Mouse (Mus musculus) hindbrain, postnatal 0 days (tissue): ENCODE data around the gene Pus1. TPM values are rescaled to one million over a fixed set of nuclear protein-coding genes. Genes with fewer than 3 reads are reported as not detected.

Source experiments
- ATAC-seq: fragments of 200-750 bp; cut with Nextera tagmentation; 2 replicates; pipeline ENCODE4 v1.8.0; 2017; ENCODE audit warnings: mild to moderate bottlenecking, moderate TSS enrichment, moderate library complexity
- DNase-seq: peaks from one replicate; pipeline ENCODE4 v3.0.0-alpha.2; 2015; ENCODE audit warnings: low spot score
- H3K27ac ChIP-seq: fragments of 300-500 bp; sonication (generic); 2 replicates; pipeline ENCODE4 v1.5.1; 2014; ENCODE audit warnings: mild to moderate bottlenecking
- H3K27me3 ChIP-seq: fragments of 300-500 bp; sonication (generic); 2 replicates; pipeline ENCODE4 v1.6.1; 2014; ENCODE audit warnings: low read length, mixed read lengths; ENCODE audit not compliant: insufficient read depth
- H3K36me3 ChIP-seq: fragments of 300-500 bp; sonication (generic); 2 replicates; pipeline ENCODE4 v1.6.1; 2014; ENCODE audit warnings: low read length, mixed read lengths; ENCODE audit not compliant: insufficient read depth
- H3K4me1 ChIP-seq: fragments of 300-500 bp; sonication (generic); 2 replicates; pipeline ENCODE4 v1.6.1; 2014; ENCODE audit warnings: antibody characterized with exemption, low read length, mixed read lengths; ENCODE audit not compliant: insufficient read depth
- H3K4me2 ChIP-seq: fragments of 300-500 bp; sonication (generic); 2 replicates; pipeline ENCODE4 v1.6.1; 2014; ENCODE audit warnings: low read depth, mild to moderate bottlenecking, low read length, moderate library complexity, mixed read lengths
- H3K4me3 ChIP-seq: fragments of 300-500 bp; sonication (generic); 2 replicates; pipeline ENCODE4 v1.5.1; 2014; ENCODE audit warnings: low read length
- H3K9ac ChIP-seq: fragments of 300-500 bp; sonication (generic); replicated peaks from 2 replicates; pipeline ENCODE4 v1.6.1; 2014; ENCODE audit warnings: mild to moderate bottlenecking, low read length, moderate library complexity, mixed read lengths
- H3K9me3 ChIP-seq: fragments of 300-500 bp; sonication (generic); 2 replicates; pipeline ENCODE4 v1.6.1; 2016; ENCODE audit warnings: low read length, mixed read lengths
- CTCF ChIP-seq: IDR thresholded peaks from 2 replicates; pipeline ENCODE4 v1.5.1; 2016; ENCODE audit warnings: antibody characterized with exemption, control low read depth, low read depth
- WGBS: fragments of 180-500 bp; shearing (Covaris S2); extraction: QIAGEN DNeasy Blood & Tissue Kit; methylation state at CpG from one replicate; pipeline ENCODE4 v1.1.7; 2014; 5-methylcytosine and 5-hydroxymethylcytosine counted together
- polyA plus RNA-seq: library from polyadenylated mRNA; unstranded; fragments of >200 nt; fragmentation: Nextera tagmentation; extraction: Ambion mirVana; gene quantifications from 2 replicates; pipeline ENCODE4 v1.2.1, GENCODE M21; 2015
- total RNA-seq: library from RNA; depleted of rRNA; stranded (reverse); fragments of >200 nt; gene quantifications from 2 replicates; pipeline ENCODE4 v1.2.3, GENCODE M21; 2014

Gene Pus1
- total and polyA plus RNA-seq, 2 experiments from 2014 or later: 14.1 to 20.2 TPM

DNA sequence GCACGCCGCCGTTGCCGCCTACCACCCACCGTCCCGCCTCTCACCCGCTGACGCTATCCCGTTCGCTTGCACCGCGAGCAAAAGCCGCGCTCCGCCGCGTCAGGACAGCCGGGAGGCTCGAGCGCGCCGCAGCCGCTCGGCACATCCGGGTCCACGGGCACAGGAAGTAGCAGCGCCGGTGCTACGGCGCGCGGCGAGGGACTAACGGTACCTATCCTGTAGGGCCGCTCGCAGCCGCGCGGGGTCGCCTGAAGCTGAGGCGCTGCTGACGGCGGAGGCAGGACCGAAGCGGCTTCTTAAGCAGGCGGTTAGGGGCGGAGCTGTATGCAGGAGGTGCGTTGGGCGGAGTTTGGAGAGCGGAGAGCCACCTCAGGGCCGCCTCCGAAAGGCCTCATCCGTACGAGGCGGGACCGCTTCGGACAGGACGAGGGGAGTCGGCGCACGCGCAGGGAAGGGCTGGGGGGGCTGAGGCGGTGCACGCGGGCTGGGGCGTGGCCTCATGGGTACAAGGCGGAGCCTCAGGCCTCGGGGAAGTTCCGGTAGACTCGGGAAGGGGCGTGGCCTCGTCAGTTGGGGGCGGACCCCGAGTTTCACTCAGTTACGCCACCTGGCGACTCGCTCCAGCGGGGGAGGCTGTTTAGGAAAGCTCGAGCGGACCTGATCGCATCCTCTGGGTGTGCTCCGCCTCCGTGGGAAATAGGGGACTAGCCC is 9.9 kb downstream of the Pus1 start, which contains the start of gene Ep400:
Ep400 (minus strand) TSS at position 270 of the 711 bp plus-strand sequence.
- peak; percentile 68 for TF ChIP-seq CTCF
- peak within 1 kb of the TSS; percentile 95 for H3K4me3 ChIP-seq
- H3K36me3 ChIP-seq: peaks cover 10% of the 10 kb centered on the region; the same call in 1 of the 2 replicates
- peak within 1 kb of the TSS; percentile 92 for H3K9ac ChIP-seq
- WGBS: under 1% methylated on average over 82 of the region's 83 CpGs
- peak; percentile 100 for DNase-seq
- peaks cover 5% of the 10 kb centered on the region; the same call in 1 of the 2 replicates for H3K4me1 ChIP-seq
- no peaks in the 10 kb centered on the region for H3K27me3 ChIP-seq
- peak within 1 kb of the TSS; percentile 96 for H3K27ac ChIP-seq
- ATAC-seq: peak; percentile 99
- H3K4me2 ChIP-seq: peak within 1 kb of the TSS; percentile 69
- no peaks in the 10 kb centered on the region for H3K9me3 ChIP-seq

DNA sequence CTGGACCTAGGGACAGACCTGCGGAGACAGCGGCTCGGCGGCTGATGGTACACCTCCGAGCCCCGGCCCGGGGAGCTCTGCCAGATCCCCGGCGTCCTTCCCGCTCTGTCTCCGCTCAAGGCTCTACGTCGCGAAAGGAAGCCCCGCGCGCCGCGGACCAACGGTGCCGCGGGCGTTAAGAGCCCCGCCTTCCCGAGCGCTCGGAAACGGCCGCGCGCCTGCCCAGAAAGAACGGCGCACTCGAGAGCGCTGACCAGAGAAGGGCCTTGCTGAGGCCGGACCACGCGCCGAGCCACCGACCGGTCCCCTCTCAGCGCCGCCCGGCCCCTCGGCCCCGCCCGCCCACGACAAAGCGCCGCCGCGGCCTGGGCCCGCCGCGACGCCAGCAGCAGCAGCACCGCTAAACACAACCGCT is 10.4 kb downstream of the Pus1 start:
- Histone ChIP-seq H3K4me3 (peak overlapping the region; percentile 95), H3K27me3 (no peaks in the 10 kb centered on the region), H3K4me1 (peaks cover 5% of the 10 kb centered on the region; the same call in 1 of the 2 replicates), H3K4me2 (peak overlapping the region; percentile 69), H3K27ac (peak overlapping the region; percentile 96), H3K9ac (peak overlapping the region; percentile 92), H3K36me3 (peaks cover 6% of the 10 kb centered on the region; the same call in 1 of the 2 replicates), H3K9me3 (no peaks in the 10 kb centered on the region)
- TF ChIP-seq CTCF: no peak
- DNase-seq (peak; percentile 75), ATAC-seq (peak; percentile 39; the same call in 1 of the 2 replicates)
- under 1% methylated on average over 53 of the region's 58 CpGs for WGBS

DNA sequence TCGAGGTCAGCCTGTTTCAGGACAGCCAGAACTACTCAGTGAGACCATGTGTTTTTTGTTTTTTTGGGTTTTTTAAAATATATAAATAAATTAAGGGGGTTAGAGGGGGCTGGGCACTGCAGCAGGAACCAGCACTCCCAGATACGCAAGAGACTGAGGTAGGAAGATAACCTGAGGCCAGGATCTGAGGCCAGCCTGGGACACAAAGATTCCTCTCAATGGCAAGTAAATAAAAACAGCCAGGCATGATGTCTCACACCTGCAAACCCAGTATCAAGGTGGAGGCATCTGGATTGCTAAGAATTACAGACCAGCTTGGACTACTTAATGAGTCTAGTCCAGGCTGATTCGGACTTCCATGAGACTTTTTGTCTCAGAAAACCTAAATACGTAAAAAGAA is 11.2 kb downstream of the Pus1 start:
- DNase-seq: no peak
- no peaks in the 10 kb centered on the region for H3K9me3 ChIP-seq
- no peaks in the 10 kb centered on the region; the same call in 1 of the 2 replicates for H3K36me3 ChIP-seq
- peaks cover 5% of the 10 kb centered on the region; the same call in 1 of the 2 replicates for H3K4me1 ChIP-seq
- H3K4me2 ChIP-seq: peak overlapping the region; percentile 69
- TF ChIP-seq CTCF: no peak
- H3K27me3 ChIP-seq: no peaks in the 10 kb centered on the region
- H3K27ac ChIP-seq: no peak overlapping the region
- peak overlapping the region; percentile 92 for H3K9ac ChIP-seq
- H3K4me3 ChIP-seq: peak overlapping the region; percentile 95
- no peak for ATAC-seq
- 60% methylated on average over 4 of the region's 4 CpGs for WGBS

GRCm38 (mm10) chr5:110763890-110764289 is 16.6 kb downstream of the Pus1 start:
- 93% methylated on average over 8 of the region's 8 CpGs for WGBS

GRCm38 (mm10) chr5:110745021-110745420 is 35.4 kb downstream of the Pus1 start:
- H3K4me3 ChIP-seq: no peak overlapping the region
- H3K4me1 ChIP-seq: no peaks in the 10 kb centered on the region
- H3K9ac ChIP-seq: no peak overlapping the region
- WGBS: 91% methylated on average over 1 of the region's 1 CpGs
- TF ChIP-seq CTCF: no peak
- ATAC-seq: no peak
- no peaks in the 10 kb centered on the region for H3K27me3 ChIP-seq
- no peak overlapping the region for H3K27ac ChIP-seq
- peaks cover 5% of the 10 kb centered on the region; the same call in 1 of the 2 replicates for H3K36me3 ChIP-seq
- DNase-seq: no peak
- no peaks in the 10 kb centered on the region for H3K9me3 ChIP-seq
- H3K4me2 ChIP-seq: no peak overlapping the region

More at GRCm38 (mm10) chr5:110763890-110764289, 16.6 kb downstream of the Pus1 start:
- no peak overlapping the region for H3K9ac ChIP-seq
- ATAC-seq (no peak), DNase-seq (no peak)
- no peaks in the 10 kb centered on the region for H3K9me3 ChIP-seq
- no peak overlapping the region for H3K27ac ChIP-seq
- 0 out of 2 replicates have a peak, but pooled peaks cover under 1% of the 10 kb centered on the region for H3K4me1 ChIP-seq
- H3K4me3 ChIP-seq: no peak overlapping the region
- no peak overlapping the region for H3K4me2 ChIP-seq
- H3K36me3 ChIP-seq: no peaks in the 10 kb centered on the region
- no peaks in the 10 kb centered on the region for H3K27me3 ChIP-seq
- no peak for TF ChIP-seq CTCF

DNA sequence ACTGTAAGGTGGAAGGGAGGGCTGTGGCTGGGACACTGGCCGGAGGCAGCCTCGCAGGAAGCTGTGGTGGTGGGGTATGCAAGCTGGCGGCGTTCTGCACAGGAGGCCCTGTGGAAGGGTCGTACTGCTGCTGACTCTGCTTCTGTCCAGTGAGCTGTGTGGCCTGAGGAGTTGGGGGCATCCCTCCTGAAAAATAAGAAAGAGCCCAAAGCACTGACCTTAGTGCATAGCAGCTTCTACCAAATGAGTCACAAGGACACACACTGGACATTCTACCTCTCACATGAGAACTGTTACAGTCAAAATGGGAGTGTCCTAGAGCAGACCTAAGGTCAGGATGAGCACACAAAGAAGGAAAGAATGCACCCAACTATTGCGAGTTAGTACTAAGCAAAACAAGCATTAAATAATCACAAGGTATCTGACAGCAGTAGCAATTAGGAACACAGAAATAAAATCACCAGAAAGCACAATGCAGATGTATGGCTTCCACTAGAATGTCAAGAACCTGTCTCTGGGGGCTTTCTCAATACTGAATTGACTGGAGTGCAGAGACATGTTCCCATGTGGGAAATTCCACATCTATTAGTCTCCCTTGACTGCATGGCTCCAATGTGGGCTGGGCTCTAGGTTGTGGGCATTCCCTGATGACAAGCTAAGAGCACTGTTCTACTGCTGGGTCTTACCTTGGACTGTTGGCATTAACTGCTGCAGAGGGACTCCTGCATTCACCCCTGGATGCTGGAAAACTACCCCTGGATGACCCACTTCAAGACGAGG is 40.8 kb downstream of the Pus1 start:
- H3K36me3 ChIP-seq: peaks cover 25% of the 10 kb centered on the region
- H3K4me3 ChIP-seq: no peak overlapping the region
- H3K9ac ChIP-seq: no peak overlapping the region
- no peaks in the 10 kb centered on the region for H3K27me3 ChIP-seq
- no peak for TF ChIP-seq CTCF
- H3K9me3 ChIP-seq: no peaks in the 10 kb centered on the region
- DNase-seq (no peak), ATAC-seq (no peak)
- WGBS: 85% methylated on average over 7 of the region's 7 CpGs
- H3K4me2 ChIP-seq: no peak overlapping the region
- H3K4me1 ChIP-seq: no peaks in the 10 kb centered on the region
- no peak overlapping the region for H3K27ac ChIP-seq
